Mouse (Mus musculus) liver (tissue): ENCODE measurements around the gene Armc2.

Experiments used
- DNase-seq: peaks from one replicate; pipeline ENCODE4 v3.0.0-alpha.2; 2020; ENCODE audit warnings: mixed read lengths

Armc2 gene

GRCm38 (mm10) chr10:42014086-42014485 lies 4.2 kb downstream of the Armc2 start:
- DNase-seq: no peak

GRCm38 (mm10) chr10:42010761-42011435 lies 7.3 kb downstream of the Armc2 start:
- DNase-seq: no peak

- DNase-seq: no peak
Measured at GRCm38 (mm10) chr10:42005259-42005658, 13.0 kb downstream of the Armc2 start.

GRCm38 (mm10) chr10:42004690-42005089 lies 13.6 kb downstream of the Armc2 start:
- DNase-seq: no peak

GRCm38 (mm10) chr10:42004056-42004455 lies 14.2 kb downstream of the Armc2 start:
- DNase-seq: no peak

GRCm38 (mm10) chr10:42003576-42003975 lies 14.7 kb downstream of the Armc2 start:
- DNase-seq: no peak

GRCm38 (mm10) chr10:42002436-42002835 lies 15.8 kb downstream of the Armc2 start:
- DNase-seq: no peak

- no peak for DNase-seq
Measured at GRCm38 (mm10) chr10:42001260-42001659, 17.0 kb downstream of the Armc2 start.

GRCm38 (mm10) chr10:41997691-41998178 lies 20.5 kb downstream of the Armc2 start:
- no peak for DNase-seq

- no peak for DNase-seq
Measured at GRCm38 (mm10) chr10:41996157-41996556, 22.1 kb downstream of the Armc2 start.

- DNase-seq: no peak
Measured at GRCm38 (mm10) chr10:41995051-41995450, 23.2 kb downstream of the Armc2 start.

- no peak for DNase-seq
Measured at GRCm38 (mm10) chr10:41994578-41994977, 23.7 kb downstream of the Armc2 start.

GRCm38 (mm10) chr10:41992059-41992440 lies 26.2 kb downstream of the Armc2 start:
- no peak for DNase-seq

GRCm38 (mm10) chr10:41991364-41992058 lies 26.7 kb downstream of the Armc2 start:
- DNase-seq: no peak

GRCm38 (mm10) chr10:41990896-41991295 lies 27.3 kb downstream of the Armc2 start:
- no peak for DNase-seq

GRCm38 (mm10) chr10:41988930-41989329 lies 29.3 kb downstream of the Armc2 start:
- DNase-seq: no peak

- no peak for DNase-seq
Measured at GRCm38 (mm10) chr10:41986126-41986525, 32.1 kb downstream of the Armc2 start.

GRCm38 (mm10) chr10:41984221-41984620 lies 34.0 kb downstream of the Armc2 start:
- DNase-seq: no peak

GRCm38 (mm10) chr10:41982821-41983220 lies 35.4 kb downstream of the Armc2 start:
- no peak for DNase-seq

GRCm38 (mm10) chr10:41980772-41981383 lies 37.4 kb downstream of the Armc2 start:
- peak; percentile 57 for DNase-seq

GRCm38 (mm10) chr10:41978403-41979234 lies 39.6 kb downstream of the Armc2 start:
- no peak for DNase-seq

GRCm38 (mm10) chr10:41972676-41973075 lies 45.6 kb downstream of the Armc2 start:
- DNase-seq: no peak
